Mouse (Mus musculus) lung, embryonic 15.5 days (tissue): Measurements from ENCODE around the gene Commd3. TPM values are rescaled to one million over a fixed set of nuclear protein-coding genes. Genes with fewer than 3 reads are reported as not detected.

Source experiments
- ATAC-seq: fragments of 200-750 bp; cut with Nextera tagmentation; 2 replicates; pipeline ENCODE4 v1.8.0; 2017; ENCODE audit warnings: moderate number of reproducible peaks, borderline replicate concordance; ENCODE audit not compliant: low FRiP score, low TSS enrichment; ENCODE audit errors: extremely low read depth
- H3K27ac ChIP-seq: fragments of 300-500 bp; sonication (generic); 2 replicates; pipeline ENCODE4 v1.5.1; 2015; ENCODE audit warnings: moderate library complexity, mild to moderate bottlenecking, inconsistent platforms
- H3K27me3 ChIP-seq: fragments of 300-500 bp; sonication (generic); 2 replicates; pipeline ENCODE4 v1.6.1; 2015; ENCODE audit warnings: inconsistent platforms
- H3K36me3 ChIP-seq: fragments of 300-500 bp; sonication (generic); 2 replicates; pipeline ENCODE4 v1.6.1; 2015; ENCODE audit warnings: inconsistent platforms
- H3K4me1 ChIP-seq: fragments of 300-500 bp; sonication (generic); 2 replicates; pipeline ENCODE4 v1.6.1; 2015; ENCODE audit warnings: inconsistent platforms
- H3K4me2 ChIP-seq: fragments of 300-500 bp; sonication (generic); 2 replicates; pipeline ENCODE4 v1.6.1; 2015; ENCODE audit warnings: inconsistent platforms, mild to moderate bottlenecking, moderate library complexity
- H3K4me3 ChIP-seq: fragments of 300-500 bp; sonication (generic); 2 replicates; pipeline ENCODE4 v1.5.1; 2015; ENCODE audit warnings: mild to moderate bottlenecking, inconsistent platforms
- H3K9ac ChIP-seq: fragments of 300-500 bp; sonication (generic); 2 replicates; pipeline ENCODE4 v1.6.1; 2015; ENCODE audit warnings: inconsistent platforms
- H3K9me3 ChIP-seq: fragments of 300-500 bp; sonication (generic); 2 replicates; pipeline ENCODE4 v1.6.1; 2016; ENCODE audit warnings: inconsistent platforms
- WGBS: fragments of 180-500 bp; shearing (Covaris S2); methylation state at CpG from one replicate; pipeline ENCODE4 v1.1.7; 2015; 5-methylcytosine and 5-hydroxymethylcytosine counted together
- polyA plus RNA-seq: library from polyadenylated mRNA; unstranded; fragments of >200 nt; fragmentation: Nextera tagmentation; extraction: Ambion mirVana; gene quantifications from 2 replicates; pipeline ENCODE4 v1.2.1, GENCODE M21; 2015

Gene Commd3
- polyA plus RNA-seq: 208 and 212 TPM in 2 replicates

DNA sequence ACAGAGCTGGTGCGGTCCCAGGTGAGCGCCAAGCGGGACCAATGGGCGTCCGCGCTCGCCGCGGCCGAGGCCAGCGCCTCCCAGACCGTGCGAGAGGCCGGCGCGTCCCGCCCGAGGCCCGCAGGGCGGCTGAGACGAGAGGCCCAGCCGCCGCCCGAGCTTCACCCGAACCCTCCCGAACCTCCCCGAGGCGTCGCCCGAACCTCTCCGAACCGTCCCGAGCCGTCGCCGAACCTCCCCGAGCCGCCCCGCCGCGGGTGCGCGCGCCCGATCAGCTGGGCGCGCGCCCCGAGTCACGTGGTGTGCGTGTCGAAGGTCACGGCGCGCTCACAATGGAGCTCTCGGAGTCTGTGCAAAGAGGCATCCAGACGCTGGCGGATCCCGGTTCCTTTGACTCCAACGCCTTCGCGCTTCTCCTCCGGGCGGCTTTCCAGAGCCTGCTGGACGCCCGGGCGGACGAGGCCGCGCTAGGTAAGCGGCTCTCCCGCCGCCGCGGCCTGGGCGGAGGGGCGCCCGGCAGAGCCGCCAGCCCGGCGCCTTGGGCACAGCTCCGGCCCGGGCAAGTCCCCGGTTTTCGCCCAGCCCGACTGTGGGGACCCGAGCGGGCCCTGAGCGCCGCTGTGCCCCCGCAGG lies at the start of gene Commd3:
Commd3 (plus strand) TSS at position 252 of the 633 bp plus-strand sequence.
- H3K9me3 ChIP-seq: no peaks in the 10 kb centered on the region
- H3K4me1 ChIP-seq: peaks cover 7% of the 10 kb centered on the region
- H3K27me3 ChIP-seq: no peaks in the 10 kb centered on the region
- WGBS: under 1% methylated on average over 88 of the region's 91 CpGs
- no peaks in the 10 kb centered on the region for H3K36me3 ChIP-seq
- H3K4me3 ChIP-seq: peak within 1 kb of the TSS; percentile 85
- peak within 1 kb of the TSS; percentile 97 for H3K9ac ChIP-seq
- peak; percentile 86 for ATAC-seq
- H3K4me2 ChIP-seq: peak within 1 kb of the TSS; percentile 79
- peak within 1 kb of the TSS; percentile 98 for H3K27ac ChIP-seq

- Histone ChIP-seq H3K27ac (no peak overlapping the region), H3K4me3 (no peak overlapping the region), H3K4me1 (no peaks in the 10 kb centered on the region), H3K9me3 (no peaks in the 10 kb centered on the region), H3K4me2 (no peak overlapping the region), H3K36me3 (no peaks in the 10 kb centered on the region), H3K27me3 (no peaks in the 10 kb centered on the region), H3K9ac (no peak overlapping the region)
- 52% methylated on average over 10 of the region's 10 CpGs for WGBS
- no peak for ATAC-seq
Observed at GRCm38 (mm10) chr2:18623219-18623618, 49.0 kb upstream of the Commd3 start.

DNA sequence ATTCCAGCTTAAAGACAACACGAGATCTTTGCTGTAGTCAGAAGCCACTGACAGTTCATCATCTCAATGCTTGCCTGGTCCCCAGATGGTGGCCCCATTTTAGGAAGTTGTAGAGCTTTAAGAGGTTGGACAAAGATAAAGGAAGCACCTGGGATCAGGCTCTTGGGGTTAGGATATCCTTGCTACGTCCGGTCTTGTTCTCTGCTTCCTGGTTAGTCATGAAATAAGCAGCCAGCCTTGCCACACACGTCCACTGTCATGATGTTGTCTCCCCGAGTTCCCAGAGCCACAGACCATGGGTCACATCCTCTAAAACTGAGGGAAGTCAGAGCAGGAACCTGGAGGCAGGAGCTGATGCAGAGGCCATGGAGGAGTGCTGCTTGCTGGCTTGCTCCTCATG lies 41.6 kb upstream of the Commd3 start:
- Histone ChIP-seq H3K4me1 (no peaks in the 10 kb centered on the region), H3K4me2 (no peak overlapping the region), H3K27ac (no peak overlapping the region), H3K9me3 (no peaks in the 10 kb centered on the region), H3K36me3 (no peaks in the 10 kb centered on the region), H3K27me3 (no peaks in the 10 kb centered on the region), H3K4me3 (no peak overlapping the region), H3K9ac (no peak overlapping the region)
- no peak for ATAC-seq
- WGBS: 65% methylated on average over 5 of the region's 5 CpGs

DNA sequence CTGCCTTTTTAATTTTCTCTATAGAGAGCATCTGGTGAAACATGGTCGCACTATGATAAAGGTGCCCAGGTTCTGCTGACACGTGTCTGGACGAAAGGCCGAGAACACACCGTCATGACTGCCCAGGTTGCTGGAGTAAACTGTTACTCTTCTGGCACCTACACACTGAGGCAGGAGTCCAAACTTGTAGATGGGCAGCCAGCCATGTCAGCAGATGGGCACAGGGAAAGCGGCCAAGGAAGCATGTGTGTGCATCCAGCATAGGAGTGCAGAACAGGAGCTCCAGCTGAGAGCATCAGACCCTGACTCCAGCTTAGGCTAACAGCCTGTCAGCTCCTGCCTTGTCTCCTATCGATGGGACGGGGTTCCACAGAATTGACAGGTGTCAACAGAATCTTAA lies 37.1 kb upstream of the Commd3 start:
- H3K27ac ChIP-seq: no peak overlapping the region
- no peak overlapping the region for H3K4me2 ChIP-seq
- no peak overlapping the region for H3K9ac ChIP-seq
- H3K36me3 ChIP-seq: no peaks in the 10 kb centered on the region
- no peaks in the 10 kb centered on the region for H3K9me3 ChIP-seq
- WGBS: 82% methylated on average over 8 of the region's 8 CpGs
- H3K27me3 ChIP-seq: no peaks in the 10 kb centered on the region
- no peak overlapping the region for H3K4me3 ChIP-seq
- ATAC-seq: no peak
- H3K4me1 ChIP-seq: no peaks in the 10 kb centered on the region

DNA sequence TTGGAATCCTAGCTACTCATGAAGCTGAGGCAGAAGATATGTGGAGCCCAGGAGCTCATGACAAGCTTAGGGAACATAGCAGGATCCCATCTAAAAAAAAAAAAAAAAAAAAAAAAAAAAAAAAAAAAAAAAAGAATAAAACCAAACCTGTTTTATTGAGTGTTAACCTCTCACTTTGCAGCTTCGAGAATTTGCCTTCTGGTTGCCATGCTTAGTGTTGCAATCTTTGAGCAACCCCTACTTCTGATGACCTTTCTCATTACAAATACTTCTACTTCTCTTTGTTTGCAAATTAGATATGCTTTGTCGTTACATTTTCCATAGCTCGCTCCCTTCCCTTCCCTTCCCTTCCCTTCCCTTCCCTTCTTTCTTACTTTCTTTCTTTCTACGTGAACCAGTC lies 23.6 kb upstream of the Commd3 start:
- no peak overlapping the region for H3K27ac ChIP-seq
- no peak for ATAC-seq
- H3K9me3 ChIP-seq: no peaks in the 10 kb centered on the region
- no peaks in the 10 kb centered on the region for H3K4me1 ChIP-seq
- H3K36me3 ChIP-seq: no peaks in the 10 kb centered on the region
- 66% methylated on average over 4 of the region's 4 CpGs for WGBS
- H3K4me3 ChIP-seq: no peak overlapping the region
- no peaks in the 10 kb centered on the region for H3K27me3 ChIP-seq
- no peak overlapping the region for H3K4me2 ChIP-seq
- H3K9ac ChIP-seq: no peak overlapping the region

DNA sequence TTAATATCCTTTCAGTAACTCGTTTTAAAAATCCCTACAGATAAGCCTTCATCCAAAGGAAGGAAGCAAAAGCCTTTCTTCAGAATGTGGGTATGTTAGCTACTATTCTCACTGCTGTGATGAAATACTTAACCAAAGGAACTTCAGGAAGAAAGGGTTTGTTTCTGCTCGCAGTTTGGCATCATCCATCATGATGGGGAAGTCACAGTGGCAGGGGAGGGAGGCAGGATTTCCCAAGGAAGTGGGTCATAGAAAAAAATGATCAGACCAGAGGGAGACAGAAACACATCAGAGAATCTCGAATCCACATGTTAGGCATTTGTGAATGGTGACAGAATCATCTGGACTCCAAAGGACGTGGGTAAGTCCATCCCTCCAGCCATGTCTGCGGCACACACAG lies 17.4 kb upstream of the Commd3 start:
- H3K9me3 ChIP-seq: no peaks in the 10 kb centered on the region
- H3K4me2 ChIP-seq: no peak overlapping the region
- H3K27ac ChIP-seq: no peak overlapping the region
- H3K36me3 ChIP-seq: no peaks in the 10 kb centered on the region
- H3K9ac ChIP-seq: no peak overlapping the region
- H3K4me3 ChIP-seq: no peak overlapping the region
- ATAC-seq: no peak
- 46% methylated on average over 5 of the region's 5 CpGs for WGBS
- H3K27me3 ChIP-seq: no peaks in the 10 kb centered on the region
- no peaks in the 10 kb centered on the region for H3K4me1 ChIP-seq

DNA sequence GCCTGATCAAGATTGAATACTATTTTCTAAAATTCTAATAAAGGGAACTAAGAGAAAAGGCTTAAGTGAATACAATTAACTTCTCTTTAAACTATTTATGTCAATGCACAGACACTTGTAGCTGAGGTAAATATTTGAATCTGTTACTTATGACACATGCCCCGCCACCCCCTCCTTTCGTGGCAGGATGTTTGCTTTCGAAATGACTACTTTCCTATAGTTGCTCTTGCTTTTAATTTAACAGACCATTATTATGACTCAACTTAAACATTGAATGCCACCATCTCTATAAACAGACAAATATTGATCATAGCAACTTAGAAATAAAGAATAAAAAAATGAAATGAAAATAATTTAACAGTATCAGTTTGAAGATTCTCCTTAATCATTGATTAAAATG lies 8.2 kb upstream of the Commd3 start:
- Histone ChIP-seq H3K36me3 (no peaks in the 10 kb centered on the region), H3K9ac (no peak overlapping the region), H3K4me3 (no peak overlapping the region), H3K4me1 (no peaks in the 10 kb centered on the region), H3K9me3 (no peaks in the 10 kb centered on the region), H3K4me2 (no peak overlapping the region), H3K27me3 (no peaks in the 10 kb centered on the region), H3K27ac (no peak overlapping the region)
- WGBS: 74% methylated on average over 3 of the region's 3 CpGs
- no peak for ATAC-seq

GRCm38 (mm10) chr2:18671041-18671440 lies 1.1 kb upstream of the Commd3 start:
- no peak overlapping the region for H3K4me2 ChIP-seq
- no peak overlapping the region for H3K27ac ChIP-seq
- no peaks in the 10 kb centered on the region for H3K27me3 ChIP-seq
- no peaks in the 10 kb centered on the region for H3K36me3 ChIP-seq
- no peaks in the 10 kb centered on the region for H3K9me3 ChIP-seq
- 30% methylated on average over 6 of the region's 6 CpGs for WGBS
- peaks cover 6% of the 10 kb centered on the region for H3K4me1 ChIP-seq
- H3K9ac ChIP-seq: no peak overlapping the region
- ATAC-seq: no peak
- no peak overlapping the region for H3K4me3 ChIP-seq

GRCm38 (mm10) chr2:18672766-18673164 lies 581 bp downstream of the Commd3 start:
- WGBS: under 1% methylated on average over 11 of the region's 11 CpGs
- H3K4me1 ChIP-seq: peaks cover 7% of the 10 kb centered on the region
- H3K9ac ChIP-seq: peak overlapping the region; percentile 97
- H3K4me2 ChIP-seq: peak overlapping the region; percentile 79
- H3K27ac ChIP-seq: peak overlapping the region; percentile 98
- 0 out of 2 replicates have a peak, but pooled peaks cover 2% of the 10 kb centered on the region for H3K27me3 ChIP-seq
- H3K9me3 ChIP-seq: no peaks in the 10 kb centered on the region
- H3K36me3 ChIP-seq: no peaks in the 10 kb centered on the region
- no peak for ATAC-seq
- H3K4me3 ChIP-seq: peak overlapping the region; percentile 85

DNA sequence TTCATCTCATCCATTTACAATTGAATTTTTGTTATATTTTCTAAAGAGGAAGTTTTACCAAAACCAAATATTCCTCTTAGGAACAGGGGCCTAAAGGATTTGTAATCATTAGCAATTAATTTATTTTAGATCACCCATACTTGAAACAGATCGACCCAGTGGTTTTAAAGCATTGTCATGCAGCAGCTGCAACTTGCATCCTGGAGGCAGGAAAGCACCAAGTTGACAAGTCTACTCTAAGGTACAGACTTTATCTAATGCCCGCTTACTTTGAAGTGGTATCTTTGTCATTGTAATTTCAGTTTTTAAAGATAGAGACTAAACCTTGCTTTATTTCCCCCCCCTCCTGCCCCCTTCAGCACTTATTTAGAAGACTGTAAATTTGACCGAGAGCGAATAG lies 1.6 kb downstream of the Commd3 start:
- 0 out of 2 replicates have a peak, but pooled peaks cover 9% of the 10 kb centered on the region for H3K27me3 ChIP-seq
- ATAC-seq: no peak
- H3K36me3 ChIP-seq: no peaks in the 10 kb centered on the region
- H3K4me3 ChIP-seq: no peak overlapping the region
- no peak overlapping the region for H3K27ac ChIP-seq
- H3K4me2 ChIP-seq: 0 out of 2 replicates have a peak overlapping the region, but pooled peaks have one; percentile 10
- H3K4me1 ChIP-seq: peaks cover 7% of the 10 kb centered on the region
- WGBS: 71% methylated on average over 4 of the region's 4 CpGs
- H3K9me3 ChIP-seq: no peaks in the 10 kb centered on the region
- no peak overlapping the region for H3K9ac ChIP-seq

GRCm38 (mm10) chr2:18674193-18674902 lies 2.2 kb downstream of the Commd3 start:
- H3K9me3 ChIP-seq: no peaks in the 10 kb centered on the region
- ATAC-seq: no peak

DNA sequence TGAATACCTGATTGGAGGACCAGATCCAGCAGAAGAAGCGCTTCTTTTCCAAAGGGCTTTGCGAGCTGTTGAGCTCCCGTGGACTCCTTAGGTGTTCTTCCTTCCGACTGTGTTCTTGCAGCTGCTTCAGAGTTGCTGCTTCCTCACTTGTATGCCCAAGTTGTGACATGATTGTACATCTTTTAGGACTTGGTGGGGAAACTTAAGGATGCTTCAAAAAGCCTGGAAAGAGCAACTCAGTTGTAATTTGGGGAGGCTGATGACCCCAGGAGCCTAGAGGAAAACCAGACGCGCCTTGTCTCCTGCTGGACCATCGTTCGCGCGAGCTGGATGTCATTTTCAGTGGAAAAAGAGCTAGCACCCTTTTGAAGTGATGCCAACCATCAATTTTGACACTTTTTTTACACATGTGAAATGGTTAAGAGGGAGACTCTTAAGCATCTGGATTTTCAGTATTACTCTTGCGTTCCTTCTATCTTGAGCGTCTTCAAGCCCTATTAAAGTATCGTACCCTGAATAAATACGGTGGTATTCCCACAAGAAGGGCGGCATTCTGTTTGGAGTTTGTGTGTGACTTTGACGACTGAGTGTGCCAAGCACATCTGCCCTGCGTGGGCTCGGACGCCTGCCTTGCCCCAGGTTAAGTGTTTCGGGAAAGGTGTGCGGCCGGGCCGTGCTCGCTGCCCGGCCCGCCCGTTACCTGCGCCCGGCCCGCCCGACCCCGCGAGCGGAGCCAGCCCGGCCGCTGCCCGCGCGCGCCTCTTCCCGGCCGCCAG lies 3.7 kb downstream of the Commd3 start:
- peak overlapping the region; percentile 85 for H3K4me3 ChIP-seq
- H3K27ac ChIP-seq: peak overlapping the region; percentile 93
- H3K9me3 ChIP-seq: no peaks in the 10 kb centered on the region
- H3K9ac ChIP-seq: peak overlapping the region; percentile 68
- ATAC-seq: no peak
- no peaks in the 10 kb centered on the region for H3K36me3 ChIP-seq
- peaks cover 17% of the 10 kb centered on the region for H3K4me1 ChIP-seq
- peaks cover 23% of the 10 kb centered on the region for H3K27me3 ChIP-seq
- peak overlapping the region; percentile 88 for H3K4me2 ChIP-seq
- WGBS: 13% methylated on average over 42 of the region's 42 CpGs

More at GRCm38 (mm10) chr2:18674193-18674902, 2.2 kb downstream of the Commd3 start:
- H3K9ac ChIP-seq: no peak overlapping the region
- peaks cover 14% of the 10 kb centered on the region for H3K27me3 ChIP-seq
- H3K4me3 ChIP-seq: no peak overlapping the region
- peaks cover 7% of the 10 kb centered on the region for H3K4me1 ChIP-seq
- no peak overlapping the region for H3K27ac ChIP-seq
- 0 out of 2 replicates have a peak overlapping the region, but pooled peaks have one; percentile 10 for H3K4me2 ChIP-seq
- 83% methylated on average over 4 of the region's 4 CpGs for WGBS
- H3K36me3 ChIP-seq: no peaks in the 10 kb centered on the region
